Mouse (Mus musculus): ENCODE results near the gene Fads6.

The Fads6 gene

GRCm38 (mm10) chr11:115275954-115276353, 21.5 kb downstream of the Fads6 start:
- no peak for DNase-seq (ENCODE audit: low read depth, low spot score)

- no peak for DNase-seq (ENCODE audit: low read depth, low spot score)
These were observed 22.0 kb downstream of the Fads6 start for GRCm38 (mm10) chr11:115275509-115275908.

- DNase-seq (ENCODE audit: low read depth, low spot score), result no peak
These were observed 22.7 kb downstream of the Fads6 start for GRCm38 (mm10) chr11:115274771-115275170.

GRCm38 (mm10) chr11:115274178-115274577, 23.3 kb downstream of the Fads6 start:
- no peak for DNase-seq (ENCODE audit: low read depth, low spot score)

GRCm38 (mm10) chr11:115273735-115274134, 23.7 kb downstream of the Fads6 start:
- DNase-seq (ENCODE audit: low read depth, low spot score), result no peak

GRCm38 (mm10) chr11:115272894-115273498, 24.5 kb downstream of the Fads6 start:
- no peak for DNase-seq (ENCODE audit: low read depth, low spot score)

GRCm38 (mm10) chr11:115271481-115271880, 26.0 kb downstream of the Fads6 start:
- no peak for DNase-seq (ENCODE audit: low read depth, low spot score)

GRCm38 (mm10) chr11:115271052-115271451, 26.4 kb downstream of the Fads6 start:
- no peak for DNase-seq (ENCODE audit: low read depth, low spot score)

- peak; percentile 88 for DNase-seq (ENCODE audit: low read depth, low spot score)
These were observed 27.2 kb downstream of the Fads6 start for GRCm38 (mm10) chr11:115270148-115270861.

GRCm38 (mm10) chr11:115269330-115270066, 28.0 kb downstream of the Fads6 start:
- DNase-seq (ENCODE audit: low read depth, low spot score), result no peak

- no peak for DNase-seq (ENCODE audit: low read depth, low spot score)
These were observed 29.5 kb downstream of the Fads6 start for GRCm38 (mm10) chr11:115267958-115268357.

- no peak for DNase-seq (ENCODE audit: low read depth, low spot score)
These were observed 30.2 kb downstream of the Fads6 start, which contains the start of gene Grin2c for GRCm38 (mm10) chr11:115267061-115267883. TSS of gene Grin2c (minus strand) at chr11:115267243.

GRCm38 (mm10) chr11:115266400-115266778, 31.1 kb downstream of the Fads6 start:
- DNase-seq (ENCODE audit: low read depth, low spot score), result no peak

- peak; percentile 39 for DNase-seq (ENCODE audit: low read depth, low spot score)
These were observed 31.6 kb downstream of the Fads6 start for GRCm38 (mm10) chr11:115265771-115266399.

- peak; percentile 67 for DNase-seq (ENCODE audit: low read depth, low spot score)
These were observed 32.4 kb downstream of the Fads6 start for GRCm38 (mm10) chr11:115264862-115265668.

- DNase-seq (ENCODE audit: low read depth, low spot score), result no peak
These were observed 33.2 kb downstream of the Fads6 start for GRCm38 (mm10) chr11:115264136-115264861.

- no peak for DNase-seq (ENCODE audit: low read depth, low spot score)
These were observed 34.5 kb downstream of the Fads6 start for GRCm38 (mm10) chr11:115262954-115263353.

- DNase-seq (ENCODE audit: low read depth, low spot score), result no peak
These were observed 38.3 kb downstream of the Fads6 start for GRCm38 (mm10) chr11:115259134-115259533.

GRCm38 (mm10) chr11:115257775-115258510, 39.5 kb downstream of the Fads6 start:
- peak; percentile 96 for DNase-seq (ENCODE audit: low read depth, low spot score)

Measured in ZHBTc4 (cell line).